Mouse (Mus musculus): Measurements from ENCODE around the gene Tpd52l2. TPM values are rescaled to one million over a fixed set of nuclear protein-coding genes. Genes with fewer than 3 reads are reported as not detected.
A peak's percentile ranks its signal among the peaks of the same experiment; 100 is the strongest.

Tpd52l2 gene
- total RNA-seq, 2 experiments from 2014 or later: 63.9 to 65.2 TPM

GRCm38 (mm10) chr2:181485741-181486140, 11.2 kb upstream of the Tpd52l2 start:
- DNase-seq: no peak

- DNase-seq: peak; percentile 67 to 80
Observed at GRCm38 (mm10) chr2:181487338-181488277, 9.3 kb upstream of the Tpd52l2 start.

GRCm38 (mm10) chr2:181491432-181492205, 5.3 kb upstream of the Tpd52l2 start:
- DNase-seq: no peak

GRCm38 (mm10) chr2:181492206-181492605, 4.7 kb upstream of the Tpd52l2 start:
- no peak for DNase-seq

- no peak for DNase-seq
Observed at GRCm38 (mm10) chr2:181493156-181493927, 3.6 kb upstream of the Tpd52l2 start, which contains the start of gene Abhd16b. Abhd16b (plus strand) TSS chr2:181493206.

GRCm38 (mm10) chr2:181494266-181494945, 2.5 kb upstream of the Tpd52l2 start:
- DNase-seq: no peak

- DNase-seq: peak; percentile 17 to 25
Observed at GRCm38 (mm10) chr2:181495845-181496244, 1.1 kb upstream of the Tpd52l2 start.

GRCm38 (mm10) chr2:181496281-181496680, 661 bp upstream of the Tpd52l2 start:
- peak; percentile 70 to 77 for DNase-seq

GRCm38 (mm10) chr2:181497548-181497875, 570 bp downstream of the Tpd52l2 start:
- DNase-seq: peak; percentile 76 to 85

- DNase-seq: no peak
Observed at GRCm38 (mm10) chr2:181498644-181499043, 1.7 kb downstream of the Tpd52l2 start.

- no peak for DNase-seq
Observed at GRCm38 (mm10) chr2:181509191-181509590, 12.2 kb downstream of the Tpd52l2 start.

- DNase-seq: no peak
Observed at GRCm38 (mm10) chr2:181511231-181511630, 14.3 kb downstream of the Tpd52l2 start.

- no peak for DNase-seq
Observed at GRCm38 (mm10) chr2:181519201-181519600, 22.3 kb downstream of the Tpd52l2 start.

GRCm38 (mm10) chr2:181520118-181520935, 23.4 kb downstream of the Tpd52l2 start, which contains the start of gene Dnajc5:
Dnajc5 (plus strand) TSS chr2:181520485.
- DNase-seq: peak; percentile 97 to 99

GRCm38 (mm10) chr2:181520936-181521227, 23.9 kb downstream of the Tpd52l2 start:
- no peak for DNase-seq

GRCm38 (mm10) chr2:181521491-181521890, 24.5 kb downstream of the Tpd52l2 start:
- peak in 1 of 2 experiments; percentile 9 for DNase-seq

- peak in 1 of 2 experiments; percentile 21 for DNase-seq
Observed at GRCm38 (mm10) chr2:181522811-181523210, 25.9 kb downstream of the Tpd52l2 start.

GRCm38 (mm10) chr2:181525526-181525925, 28.6 kb downstream of the Tpd52l2 start:
- DNase-seq: no peak

GRCm38 (mm10) chr2:181529076-181529475, 32.1 kb downstream of the Tpd52l2 start:
- no peak for DNase-seq

GRCm38 (mm10) chr2:181532589-181532988, 35.6 kb downstream of the Tpd52l2 start:
- DNase-seq: no peak

GRCm38 (mm10) chr2:181536410-181536809, 39.5 kb downstream of the Tpd52l2 start:
- peak in 1 of 2 experiments; percentile 56 for DNase-seq

All from heart, adult 18-20 months (tissue).